Mouse (Mus musculus) right cerebral cortex, adult 2 months (tissue): ENCODE data around the gene Tnfrsf1a.
"Not testable (repeated sequence)": the region's sequence is repeated elsewhere in the genome, so short reads cannot be mapped to it uniquely, and the experiment has no call there.

Experiments used
- DNase-seq, 2 experiments: peaks; one replicate each; pipeline ENCODE4 v3.0.0; 2021 to 2022; ENCODE audit warnings: low spot score in 2 of 2

The Tnfrsf1a gene

GRCm38 (mm10) chr6:125348721-125349574 lies at the start of gene Tnfrsf1a:
Tnfrsf1a (plus strand) TSS chr6:125349362.
- DNase-seq, result no peak

DNA sequence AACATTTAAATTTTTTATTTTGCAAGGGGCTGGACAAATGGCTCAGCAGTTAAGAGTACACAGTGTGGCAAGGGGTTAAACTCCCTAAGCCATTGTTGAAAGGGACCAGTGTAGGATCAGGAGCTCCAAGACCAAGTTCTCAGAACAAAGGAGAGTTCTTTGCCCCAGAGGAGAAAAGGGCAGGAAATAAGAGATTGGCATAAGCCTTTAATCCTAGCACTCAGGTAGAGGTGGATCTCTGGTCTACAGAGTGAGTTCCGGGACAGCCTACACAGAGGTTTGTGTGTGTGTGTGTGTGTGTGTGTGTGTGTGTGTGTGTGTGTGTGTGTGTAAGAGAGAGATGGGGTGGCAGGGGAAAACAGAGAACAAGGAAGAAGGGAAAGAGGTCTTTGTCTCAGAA lies 48.2 kb upstream of the Tnfrsf1a start:
- no peak for DNase-seq

DNA sequence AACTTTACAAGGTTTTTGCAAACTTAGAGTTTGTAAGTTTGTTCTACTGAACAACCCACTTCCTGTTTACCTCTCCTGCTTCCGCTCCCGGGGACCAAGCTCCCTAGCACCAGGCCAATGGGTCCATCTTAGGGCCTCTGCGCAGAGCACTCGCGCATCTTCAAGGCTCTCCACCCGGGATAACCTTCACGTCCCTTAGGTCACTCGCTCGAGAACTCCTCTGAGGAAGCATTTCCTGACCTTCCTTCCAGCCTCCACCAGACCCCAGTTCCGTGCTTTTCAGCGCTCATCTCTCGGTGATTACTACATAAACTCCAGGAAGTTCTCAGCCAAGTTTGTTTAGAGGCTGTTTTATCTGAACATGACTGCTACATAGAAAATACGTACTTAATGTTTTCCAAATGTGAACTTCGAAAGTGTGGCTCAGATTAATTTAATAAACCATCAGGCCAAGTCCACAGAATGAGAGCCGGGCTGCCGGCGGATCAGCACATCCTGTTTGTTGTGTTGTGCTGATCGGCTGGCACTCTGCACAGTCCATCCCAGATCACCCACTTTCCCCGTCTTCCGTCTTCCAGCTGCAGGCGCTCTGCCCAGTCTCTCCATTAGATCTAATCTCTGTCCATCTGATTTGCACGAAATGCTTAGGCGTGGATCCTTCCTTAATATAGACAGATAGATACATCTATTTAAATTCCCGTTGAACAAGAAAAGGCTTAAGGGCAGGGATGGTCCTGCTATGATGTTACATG lies 46.8 kb upstream of the Tnfrsf1a start:
- no peak for DNase-seq

DNA sequence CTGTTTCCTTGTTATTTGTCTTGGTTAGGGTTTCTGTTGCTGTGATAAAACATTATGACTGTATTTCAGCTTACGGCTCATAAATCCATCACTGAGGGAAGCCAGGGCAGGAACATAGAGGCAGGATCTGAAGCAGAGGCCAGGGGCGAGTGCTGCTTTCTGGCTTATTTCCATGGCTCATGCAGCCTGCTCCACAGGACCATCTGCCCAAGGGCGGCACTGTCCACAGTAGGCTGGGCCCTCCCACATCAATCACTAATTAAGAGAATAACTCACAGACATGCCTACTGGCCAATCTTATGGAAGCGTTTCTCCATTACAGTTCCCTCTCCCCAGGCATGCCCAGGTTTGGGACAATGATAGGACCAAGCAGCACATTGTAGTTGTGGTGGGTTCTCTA lies 45.9 kb upstream of the Tnfrsf1a start:
- DNase-seq, result no peak

- not testable (repeated sequence) for DNase-seq
Observed at GRCm38 (mm10) chr6:125304408-125304807, 44.8 kb upstream of the Tnfrsf1a start.

DNA sequence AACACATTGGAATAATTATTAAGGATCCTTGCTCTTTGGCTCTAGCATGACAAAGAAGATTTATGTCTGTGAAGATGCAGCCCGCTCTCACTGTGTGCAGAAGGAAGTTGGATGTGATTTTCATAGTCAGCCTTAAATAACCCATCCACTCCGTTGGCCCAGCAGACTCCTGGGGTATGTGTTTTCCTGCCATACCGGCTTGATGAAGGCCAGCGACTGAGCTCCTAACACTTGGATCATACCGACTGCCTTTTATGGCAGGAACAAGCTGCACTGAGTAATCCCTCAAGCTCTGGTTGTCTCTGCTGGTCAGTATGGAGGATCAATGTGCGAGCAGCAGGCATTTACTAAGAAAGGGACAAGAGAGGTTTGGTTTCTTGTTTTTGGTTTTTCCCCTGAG lies 43.7 kb upstream of the Tnfrsf1a start:
- DNase-seq, result no peak

DNA sequence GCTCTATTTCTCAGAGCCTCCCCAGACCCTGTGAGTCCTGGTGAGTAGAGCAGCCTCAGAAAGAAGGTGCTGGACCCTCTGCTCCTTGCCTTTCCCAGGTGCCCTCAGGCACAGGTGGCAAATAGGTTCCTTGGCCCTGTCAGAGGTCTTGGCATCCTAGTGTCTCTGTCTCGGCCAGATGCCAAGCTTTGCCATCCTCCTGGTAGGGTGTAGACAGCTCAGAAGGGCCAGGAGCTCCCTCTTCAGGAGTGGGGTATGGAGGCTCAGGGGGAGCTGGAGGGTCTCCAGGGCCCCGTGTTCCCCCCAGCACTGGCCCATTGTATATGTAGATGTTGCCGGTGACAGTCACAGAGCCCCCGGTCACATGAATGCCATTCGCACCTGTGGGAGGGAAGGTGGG lies 42.1 kb upstream of the Tnfrsf1a start:
- no peak for DNase-seq

- no peak for DNase-seq
Observed at GRCm38 (mm10) chr6:125308921-125309320, 40.2 kb upstream of the Tnfrsf1a start.

GRCm38 (mm10) chr6:125309406-125309805 lies 39.8 kb upstream of the Tnfrsf1a start:
- no peak for DNase-seq

DNA sequence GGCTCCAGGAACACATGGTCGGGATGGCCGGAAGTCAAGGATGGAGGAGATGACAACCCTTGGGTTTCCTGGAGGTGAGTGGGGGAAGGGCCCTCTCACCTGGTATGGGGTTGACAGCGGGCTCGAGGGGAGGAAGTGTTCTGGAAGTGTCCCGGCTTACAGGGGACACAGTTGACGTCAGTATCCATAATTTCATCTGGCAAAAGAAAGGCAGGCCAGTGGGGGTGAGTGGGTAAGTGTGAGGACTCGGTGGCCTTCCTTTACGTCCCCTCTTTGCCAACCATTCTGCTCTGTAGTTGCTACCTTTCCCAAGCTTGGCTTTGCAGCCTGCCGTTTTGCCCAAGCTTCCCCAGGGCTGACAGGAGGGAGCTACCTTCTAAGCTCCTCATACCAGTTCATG lies 37.0 kb upstream of the Tnfrsf1a start:
- no peak for DNase-seq

DNA sequence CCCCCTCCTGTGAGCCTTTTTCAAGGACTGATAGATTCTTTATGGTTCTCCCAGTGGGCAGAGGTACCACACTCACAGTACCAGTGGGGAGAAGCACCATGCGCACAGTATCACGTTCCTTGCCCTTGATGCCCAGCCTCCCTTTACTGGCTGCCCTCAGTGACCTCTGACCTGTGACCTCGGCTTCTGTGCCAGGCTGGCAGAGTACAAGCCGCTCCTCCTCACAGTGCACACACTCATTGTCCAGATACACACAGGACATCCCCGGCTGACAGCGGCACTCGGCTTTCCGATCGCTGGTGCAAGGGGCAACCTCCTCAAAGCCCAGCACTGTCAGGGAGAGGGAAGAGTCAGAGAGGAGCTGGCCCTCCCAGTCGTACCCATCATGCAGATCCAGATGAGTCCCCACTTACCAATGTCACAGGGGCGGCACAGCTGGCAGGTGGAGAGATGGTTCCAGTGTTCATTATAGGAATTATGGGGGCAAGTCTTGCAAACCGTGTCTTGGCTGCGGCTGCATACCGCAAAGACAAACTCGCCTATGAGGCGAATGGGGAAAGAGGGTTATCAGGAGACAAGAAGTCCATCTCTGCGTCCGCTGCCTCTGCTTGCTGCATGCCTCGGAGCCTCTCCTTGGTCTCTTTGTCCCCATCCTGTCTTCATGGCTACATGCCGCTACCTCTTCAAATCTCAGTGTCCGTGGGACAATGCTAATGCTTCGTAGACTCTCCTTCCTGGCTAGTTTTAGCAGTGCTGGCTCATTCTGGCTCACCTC lies 36.4 kb upstream of the Tnfrsf1a start:
- DNase-seq, result no peak

- DNase-seq, result peak; percentile 16 to 23
Observed at GRCm38 (mm10) chr6:125313546-125314230, 35.5 kb upstream of the Tnfrsf1a start, which contains the start of gene Ltbr. Ltbr (minus strand) TSS chr6:125313885.

- DNase-seq, result no peak
Observed at GRCm38 (mm10) chr6:125314231-125314563, 35.0 kb upstream of the Tnfrsf1a start.

DNA sequence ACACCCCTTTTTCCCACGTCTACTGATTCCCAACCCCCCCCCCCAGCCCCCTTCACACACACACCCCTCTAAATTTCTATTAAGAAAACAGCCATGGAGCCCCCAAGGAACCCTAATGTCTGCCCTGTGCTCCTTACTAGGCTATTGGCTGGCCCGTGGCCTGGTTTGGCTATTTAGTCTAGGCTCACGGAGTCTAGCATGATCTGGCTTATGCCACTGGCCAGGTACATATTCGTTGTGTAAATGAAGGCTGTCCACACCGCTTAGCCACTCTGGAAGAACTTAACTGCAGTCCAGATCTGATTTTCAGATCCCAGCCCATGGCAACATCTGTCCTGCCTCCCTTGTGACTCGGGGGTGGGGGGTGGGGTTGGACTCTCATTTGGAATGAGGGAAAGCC lies 34.4 kb upstream of the Tnfrsf1a start:
- DNase-seq, result no peak

DNA sequence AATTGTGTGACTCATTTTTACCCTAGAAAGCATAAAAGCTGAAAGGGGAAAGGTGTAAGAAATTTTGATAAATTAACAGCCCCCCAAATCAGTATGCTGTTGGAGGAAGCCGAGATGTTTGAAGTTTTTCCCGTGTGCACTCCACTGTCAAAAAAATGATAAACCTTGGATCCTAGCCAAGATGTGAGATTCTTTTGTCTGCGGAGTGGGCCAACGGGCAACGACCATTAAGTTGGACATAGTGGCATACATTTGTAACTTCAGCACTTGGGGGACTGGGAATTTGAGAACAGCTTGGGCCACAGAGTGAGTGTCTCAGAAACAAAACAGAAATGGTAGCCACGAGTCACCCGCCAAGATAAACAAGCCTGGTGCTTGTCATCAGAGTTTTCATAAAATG lies 32.1 kb upstream of the Tnfrsf1a start:
- no peak for DNase-seq

GRCm38 (mm10) chr6:125318981-125319918 lies 29.9 kb upstream of the Tnfrsf1a start:
- no peak for DNase-seq

- DNase-seq, result no peak
Observed at GRCm38 (mm10) chr6:125319919-125320296, 29.3 kb upstream of the Tnfrsf1a start.

GRCm38 (mm10) chr6:125320323-125320722 lies 28.8 kb upstream of the Tnfrsf1a start, which contains the start of gene Scnn1a:
Scnn1a (plus strand) TSS chr6:125320659.
- no peak for DNase-seq

GRCm38 (mm10) chr6:125321114-125321855 lies 27.9 kb upstream of the Tnfrsf1a start:
- no peak for DNase-seq

GRCm38 (mm10) chr6:125322794-125323193 lies 26.4 kb upstream of the Tnfrsf1a start:
- DNase-seq, result peak; percentile 27 to 34
